Mouse (Mus musculus) megakaryocyte, adult 5-6 weeks (primary cell): ENCODE data around the gene Dand5. TPM values are rescaled to one million over a fixed set of nuclear protein-coding genes. Genes with fewer than 3 reads are reported as not detected.
A peak's percentile ranks its signal among the peaks of the same experiment; 100 is the strongest.

Source experiments
- ATAC-seq: 2 replicates; pipeline ENCODE4 v1.8.0; 2016; ENCODE audit warnings: mild to moderate bottlenecking, inconsistent platforms; ENCODE audit not compliant: poor library complexity, severe bottlenecking
- total RNA-seq, 2 experiments: library from RNA; stranded (forward) in 1 of 2; stranded (reverse) in 1 of 2; fragments of 153-499, 151-499 nt in 1 of 2; fragments of 221-1000, 200-1000 nt in 1 of 2; gene quantifications; 2 replicates each; pipeline versions ENCODE4 v1.2.3 to v1.2.4; 2015 to 2017

The Dand5 gene
- total RNA-seq, 2 experiments from 2014 or later: 1.4 to 4.4 TPM

- no peak for ATAC-seq
Observed at GRCm38 (mm10) chr8:84806031-84806430, 16.6 kb downstream of the Dand5 start.

DNA sequence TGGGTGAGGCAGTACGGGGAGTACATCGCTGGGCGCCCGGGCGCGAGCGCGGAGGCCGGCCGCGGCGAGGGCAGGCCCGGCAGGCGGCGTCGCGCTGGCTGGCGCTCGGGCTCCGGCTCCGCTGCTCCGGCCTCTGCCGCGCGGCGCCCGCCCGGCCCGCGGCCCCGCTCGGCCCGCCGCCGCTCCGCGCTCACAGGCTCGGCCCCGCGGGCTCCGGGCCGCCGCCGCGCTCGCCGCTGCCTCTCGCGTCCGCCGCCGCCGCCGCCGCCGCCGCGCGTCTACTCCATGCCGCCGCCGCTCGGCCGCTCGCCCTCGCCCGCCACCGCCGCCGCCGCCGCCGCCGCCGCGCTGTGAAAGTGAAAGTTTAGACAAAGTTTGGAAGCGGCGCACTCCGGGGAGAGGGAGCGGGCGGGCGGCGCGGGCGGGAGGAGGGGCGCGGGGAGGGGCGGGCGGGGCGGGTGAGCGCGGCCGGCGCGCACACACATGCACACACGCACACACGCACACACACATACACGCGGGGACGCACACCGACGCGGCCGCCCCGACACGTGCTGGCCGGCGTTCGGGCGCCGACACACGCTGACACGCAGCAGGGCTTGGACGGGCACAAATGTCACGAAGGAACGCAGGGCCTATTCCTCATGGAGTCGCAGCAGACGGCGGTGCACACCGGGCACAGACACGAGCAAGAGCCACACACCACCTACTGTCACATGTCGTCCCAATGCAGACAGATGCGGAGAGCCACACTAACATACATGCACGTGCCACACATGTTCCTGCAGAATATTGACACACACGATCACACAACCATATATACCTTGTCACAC lies 22.4 kb downstream of the Dand5 start, which contains the start of gene Nfix:
TSS of gene Nfix (minus strand) at position 346 of the 833 bp plus-strand sequence.
- ATAC-seq: peak; percentile 60

- ATAC-seq: peak; percentile 57
Observed at GRCm38 (mm10) chr8:84799136-84799931, 23.3 kb downstream of the Dand5 start.

- peak; percentile 26 for ATAC-seq
Observed at GRCm38 (mm10) chr8:84798446-84799135, 24.0 kb downstream of the Dand5 start.

DNA sequence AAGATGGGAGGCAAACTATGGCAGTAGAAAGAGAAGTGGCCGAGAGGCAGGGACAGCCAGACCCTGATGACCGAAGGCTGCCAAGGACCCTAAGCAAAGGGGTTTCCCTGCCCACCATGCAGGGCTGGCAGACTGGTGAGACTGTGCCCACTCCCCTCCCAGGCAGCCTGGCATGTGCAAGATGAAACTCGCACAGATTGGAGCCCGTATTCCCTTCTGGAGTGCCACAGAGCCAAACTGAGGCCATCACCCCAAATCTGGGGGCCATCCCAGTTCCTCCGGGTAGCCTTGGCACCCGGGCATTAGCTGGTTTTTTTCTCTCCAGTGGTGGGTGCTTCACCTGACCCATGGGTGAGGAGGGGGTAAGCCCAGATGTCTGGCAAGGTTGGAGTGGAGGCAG lies 24.7 kb downstream of the Dand5 start:
- no peak for ATAC-seq

GRCm38 (mm10) chr8:84797256-84797797 lies 25.3 kb downstream of the Dand5 start:
- ATAC-seq: no peak

DNA sequence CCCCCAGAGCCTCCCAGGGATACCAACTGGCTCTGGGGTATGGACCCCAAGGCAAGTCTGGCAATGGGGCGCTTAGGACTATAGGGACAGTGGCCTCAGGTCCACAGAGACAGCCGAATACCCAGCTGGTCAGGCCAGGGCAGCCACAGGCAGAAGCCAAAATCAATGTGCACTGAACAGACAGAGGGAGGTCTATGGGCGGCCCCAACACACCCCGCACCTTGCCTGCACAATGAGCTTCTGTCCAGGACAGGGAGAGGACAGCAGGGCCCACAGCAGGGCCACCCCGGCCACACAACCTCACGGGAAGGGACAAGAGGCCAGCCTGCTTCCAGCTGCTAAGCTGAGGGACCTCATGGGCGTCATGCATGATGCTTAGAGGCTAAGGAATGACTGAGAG lies 28.1 kb downstream of the Dand5 start:
- ATAC-seq: no peak

- no peak for ATAC-seq
Observed at GRCm38 (mm10) chr8:84793791-84794485, 28.7 kb downstream of the Dand5 start.

- ATAC-seq: no peak
Observed at GRCm38 (mm10) chr8:84793134-84793533, 29.5 kb downstream of the Dand5 start.

DNA sequence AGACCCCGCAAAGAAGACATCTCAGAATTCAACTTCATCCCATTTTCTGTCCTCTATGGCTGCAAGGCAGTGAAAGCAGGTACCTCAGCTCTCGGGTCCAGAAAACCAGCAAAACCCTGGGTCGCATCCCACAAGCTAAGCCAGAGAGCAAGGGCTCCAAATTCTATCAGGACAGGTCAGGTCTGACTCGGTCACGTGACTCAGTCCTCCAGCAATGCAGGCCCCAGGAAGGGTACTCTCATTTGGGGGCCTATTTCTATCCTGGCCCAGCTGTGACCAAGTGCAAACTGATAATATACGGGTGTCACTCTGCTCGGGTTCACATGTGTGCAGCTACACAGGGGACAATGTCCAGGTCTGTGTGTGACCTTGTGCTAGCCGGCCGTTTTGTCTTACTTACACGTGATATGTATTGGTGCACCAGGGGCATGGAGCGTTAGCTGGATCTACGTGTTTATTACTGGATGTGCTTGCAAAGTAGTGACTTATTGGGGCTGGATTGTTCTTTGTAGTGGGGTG lies 30.1 kb downstream of the Dand5 start:
- ATAC-seq: no peak

GRCm38 (mm10) chr8:84790537-84790936 lies 32.1 kb downstream of the Dand5 start:
- no peak for ATAC-seq

- no peak for ATAC-seq
Observed at GRCm38 (mm10) chr8:84789855-84790486, 32.7 kb downstream of the Dand5 start.

GRCm38 (mm10) chr8:84789345-84789744 lies 33.3 kb downstream of the Dand5 start:
- no peak for ATAC-seq

DNA sequence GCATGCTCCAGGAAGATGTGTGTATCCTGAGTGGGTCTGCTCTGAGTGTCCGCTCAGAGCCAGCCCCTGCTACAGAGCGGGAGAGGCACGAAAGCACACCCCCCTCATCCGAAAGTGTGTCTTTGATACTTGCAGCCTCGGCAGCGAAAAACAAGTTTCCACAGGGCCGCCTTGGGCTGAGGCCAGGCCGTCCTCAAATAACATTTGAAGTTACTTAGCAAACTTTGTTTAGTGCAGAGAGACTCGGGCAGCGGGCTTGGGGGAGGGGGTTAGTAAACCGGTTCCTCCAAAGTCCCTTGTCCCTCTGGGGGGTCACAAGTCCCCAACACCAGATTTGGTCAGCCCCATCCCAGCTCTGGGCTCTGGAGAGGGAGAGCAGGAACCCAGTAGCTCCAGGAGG lies 33.7 kb downstream of the Dand5 start:
- no peak for ATAC-seq

DNA sequence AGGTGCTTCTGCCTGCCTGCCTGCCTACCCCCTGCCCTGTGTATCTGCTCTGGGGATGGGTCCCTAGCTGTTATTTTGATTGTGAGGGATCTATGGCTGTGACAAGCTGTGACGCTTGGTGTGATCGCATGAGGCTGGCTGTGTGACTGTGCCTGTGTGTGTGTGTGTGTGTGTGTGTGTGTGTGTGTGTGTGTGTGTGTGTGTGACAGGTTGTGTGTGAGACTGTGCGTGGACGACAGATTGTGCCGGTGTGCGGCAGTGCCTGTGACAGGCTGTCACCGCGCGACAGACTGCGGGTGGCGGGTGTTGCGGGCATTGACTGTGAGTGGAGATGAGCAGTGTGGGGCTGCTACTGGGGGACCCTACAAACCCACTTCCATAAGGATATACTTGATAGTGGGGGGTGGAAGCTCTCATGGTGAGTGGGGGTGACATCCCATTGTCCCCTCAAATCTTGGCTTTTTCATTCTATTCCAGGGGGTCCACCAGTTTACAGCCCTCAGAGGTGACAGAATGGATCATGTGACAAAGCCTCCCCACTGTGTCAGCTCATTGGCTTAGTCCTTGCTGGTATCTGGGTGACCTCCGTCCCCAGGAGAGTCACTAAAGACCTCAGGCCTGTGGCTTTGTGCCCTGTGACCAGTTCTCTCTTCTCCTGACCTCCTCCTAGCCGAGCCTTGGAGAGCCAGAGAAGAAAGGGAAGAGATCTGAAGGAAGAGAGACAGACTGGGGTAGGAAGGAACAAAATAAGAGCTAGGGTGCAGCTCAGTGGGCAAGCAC lies 34.9 kb downstream of the Dand5 start:
- ATAC-seq: no peak

- ATAC-seq: no peak
Observed at GRCm38 (mm10) chr8:84786801-84787467, 35.7 kb downstream of the Dand5 start.

DNA sequence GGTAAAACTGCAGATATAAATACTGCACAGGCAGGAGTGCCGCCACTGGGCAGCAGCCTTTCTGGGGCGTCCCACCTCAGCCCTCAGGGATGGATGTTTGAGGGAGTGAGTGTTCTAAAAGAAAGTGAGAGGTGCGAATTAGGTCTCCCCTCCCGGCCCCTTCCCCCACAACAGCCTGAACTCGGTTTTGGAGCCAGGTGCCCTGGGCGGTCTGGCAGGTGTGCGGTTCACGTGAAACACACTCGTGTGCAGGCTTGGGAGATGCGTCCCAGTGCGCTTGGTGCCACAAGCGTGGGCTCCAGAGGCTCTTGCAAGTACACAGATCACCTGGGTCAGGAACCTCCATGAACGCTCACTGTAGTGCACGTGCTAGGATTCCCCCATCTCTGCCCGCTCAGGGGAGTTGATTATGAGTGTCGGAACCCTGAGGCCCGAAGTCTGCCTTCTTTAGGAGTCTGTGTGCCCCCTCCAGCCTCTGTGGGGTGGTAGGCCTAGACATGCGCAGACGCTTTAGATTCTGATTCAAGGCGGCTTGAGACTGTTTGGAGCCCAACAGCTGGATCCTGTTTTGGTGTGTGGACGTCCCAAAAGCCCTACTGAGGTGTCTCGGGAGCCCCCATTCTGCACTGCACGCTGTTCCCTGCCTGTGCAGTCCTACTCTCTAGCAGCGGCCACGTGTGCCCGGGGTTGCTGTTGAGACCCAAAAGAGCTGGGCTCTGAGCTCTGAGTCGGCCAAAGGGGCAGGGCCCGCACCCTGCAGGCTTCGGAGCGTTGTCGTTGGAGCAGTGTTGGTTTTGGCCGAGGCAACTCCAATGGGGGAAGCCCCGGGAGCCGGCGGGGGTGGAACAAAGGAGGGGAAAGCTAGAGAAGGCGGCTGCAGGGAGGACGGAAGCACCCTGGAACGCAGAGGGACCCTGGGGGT lies 36.6 kb downstream of the Dand5 start:
- ATAC-seq: no peak

DNA sequence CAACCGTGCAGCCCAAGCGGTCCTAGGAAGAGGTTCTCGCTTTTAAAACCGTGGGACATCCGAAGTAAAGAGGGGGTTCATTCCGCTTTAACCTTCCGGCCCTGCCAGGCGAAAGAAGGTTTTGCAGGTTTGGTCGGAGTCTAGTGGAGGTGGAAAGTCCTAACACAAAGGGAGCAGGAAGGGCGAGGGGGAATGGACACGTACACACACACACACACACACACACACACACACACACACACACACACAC lies 37.2 kb downstream of the Dand5 start:
- no peak for ATAC-seq
